Mouse (Mus musculus) myocyte (in vitro differentiated cells): ENCODE results near the gene Foxk1. TPM values are rescaled to one million over a fixed set of nuclear protein-coding genes. Genes with fewer than 3 reads are reported as not detected.

Source experiments
- H3K27me3 ChIP-seq: one replicate; pipeline ENCODE4 v1.6.1; 2011; ENCODE audit not compliant: control insufficient read depth, insufficient read depth, insufficient read length
- H3K36me3 ChIP-seq: one replicate; pipeline ENCODE4 v1.6.1; 2011; ENCODE audit not compliant: control insufficient read depth, insufficient read depth
- H3K4me2 ChIP-seq: one replicate; pipeline ENCODE4 v1.6.1; 2011; ENCODE audit warnings: low read depth, control low read depth
- H3K4me3 ChIP-seq: one replicate; pipeline ENCODE4 v1.5.1; 2011; ENCODE audit warnings: mild to moderate bottlenecking, control low read depth, moderate library complexity
- H3K79me2 ChIP-seq: one replicate; pipeline ENCODE4 v1.6.1; 2011; ENCODE audit not compliant: control insufficient read depth, insufficient read depth
- H3ac ChIP-seq: one replicate; pipeline ENCODE4 v1.6.1; 2011; ENCODE audit not compliant: control insufficient read depth, insufficient read length
- CEBPB ChIP-seq: IDR thresholded peaks from 2 replicates; pipeline ENCODE4 v1.6.1; 2011; ENCODE audit warnings: mild to moderate bottlenecking, moderate library complexity; ENCODE audit not compliant: poor library complexity, insufficient read depth, severe bottlenecking
- E2F4 ChIP-seq: IDR thresholded peaks from one replicate; pipeline ENCODE4 v1.6.1; 2011; ENCODE audit warnings: mild to moderate bottlenecking, control low read depth, moderate library complexity; ENCODE audit not compliant: insufficient read depth
- MAX ChIP-seq: IDR thresholded peaks from one replicate; pipeline ENCODE4 v1.6.1; 2011; ENCODE audit warnings: low read depth, mild to moderate bottlenecking, control low read depth
- MYOD1 ChIP-seq, 3 experiments: IDR thresholded peaks; one replicate each; pipeline ENCODE4 v1.6.1; 2011; ENCODE audit warnings: control low read depth in 2 of 3, low read depth in 2 of 3, mild to moderate bottlenecking in 2 of 3, moderate library complexity in 1 of 3; ENCODE audit not compliant: insufficient read length in 2 of 3, control insufficient read depth in 1 of 3
- MYOG ChIP-seq, 3 experiments: IDR thresholded peaks; one replicate each; pipeline ENCODE4 v1.6.1; 2011; ENCODE audit warnings: control low read depth in 2 of 3, low read depth in 2 of 3, mild to moderate bottlenecking in 2 of 3; ENCODE audit not compliant: insufficient read length in 2 of 3, control insufficient read depth in 1 of 3, insufficient read depth in 1 of 3
- POLR2A ChIP-seq: IDR thresholded peaks from one replicate; pipeline ENCODE4 v1.6.1; 2011; ENCODE audit warnings: low read depth, mild to moderate bottlenecking, control low read depth, moderate library complexity; ENCODE audit not compliant: insufficient read length
- POLR2AphosphoS2 ChIP-seq: IDR thresholded peaks from one replicate; pipeline ENCODE4 v1.6.1; 2011; ENCODE audit warnings: low read depth, control low read depth; ENCODE audit not compliant: insufficient read length
- REST ChIP-seq: IDR thresholded peaks from one replicate; pipeline ENCODE4 v1.6.1; 2011; ENCODE audit warnings: mild to moderate bottlenecking, control low read depth, moderate library complexity; ENCODE audit not compliant: insufficient read depth, insufficient read length
- SRF ChIP-seq: IDR thresholded peaks from one replicate; pipeline ENCODE4 v1.6.1; 2011; ENCODE audit warnings: low read depth; ENCODE audit not compliant: control insufficient read depth, insufficient read length
- TCF12 ChIP-seq: IDR thresholded peaks from one replicate; pipeline ENCODE4 v1.6.1; 2011; ENCODE audit warnings: mild to moderate bottlenecking, control low read depth; ENCODE audit not compliant: poor library complexity, insufficient read depth, severe bottlenecking
- TCF3 ChIP-seq: IDR thresholded peaks from one replicate; pipeline ENCODE4 v1.6.1; 2011; ENCODE audit warnings: low read depth, control low read depth; ENCODE audit not compliant: insufficient read length
- USF1 ChIP-seq: IDR thresholded peaks from one replicate; pipeline ENCODE4 v1.6.1; 2011; ENCODE audit warnings: low read depth, mild to moderate bottlenecking, control low read depth, moderate library complexity
- polyA plus RNA-seq: library from polyadenylated mRNA; unstranded; fragments of >200 nt; fragmentation: generic; extraction: Trizol; gene quantifications from one replicate; pipeline ENCODE4 v1.2.1, GENCODE M21; 2012; ENCODE audit warnings: missing spikeins

The Foxk1 gene
- polyA plus RNA-seq, 1 experiment, result 10.4 TPM

DNA sequence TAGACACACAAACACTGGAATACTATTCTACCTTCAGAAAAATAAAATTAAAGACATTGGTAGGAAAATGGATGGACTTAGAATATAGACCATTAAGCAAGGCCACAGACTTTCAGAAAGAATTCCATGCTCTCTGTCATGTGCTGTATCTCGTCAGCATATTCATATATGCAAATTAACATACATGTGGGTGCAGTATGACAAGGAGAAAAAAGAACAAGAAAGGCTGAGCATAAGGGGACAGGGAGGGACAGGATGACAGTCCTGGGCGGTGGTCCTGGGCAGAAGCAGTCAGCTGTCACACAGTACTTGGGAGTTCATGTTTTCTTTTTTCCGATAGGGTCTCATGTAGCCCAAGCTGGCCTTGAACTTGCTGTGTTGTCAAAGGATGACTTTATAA is 22.4 kb downstream of the Foxk1 start:
- Histone ChIP-seq H3K4me2 (no peak overlapping the region), H3ac (no peak overlapping the region), H3K36me3 (no peaks in the 10 kb centered on the region), H3K79me2 (peaks cover 14% of the 10 kb centered on the region), H3K27me3 (no peaks in the 10 kb centered on the region), H3K4me3 (no peak overlapping the region)
- no peak for TF ChIP-seq MAX
- TF ChIP-seq TCF3, result no peak
- TF ChIP-seq USF1, result no peak
- TF ChIP-seq SRF, result no peak
- no peak for TF ChIP-seq REST
- no peak for TF ChIP-seq POLR2AphosphoS2
- TF ChIP-seq E2F4, result no peak
- no peak for TF ChIP-seq MYOG (IDR thresholded peaks at IDR 0.05; ENCODE audit: control insufficient read depth in 1 of 3, insufficient read depth in 1 of 3, insufficient read length in 2 of 3, low read depth in 2 of 3)
- no peak for TF ChIP-seq TCF12
- TF ChIP-seq CEBPB, result no peak
- TF ChIP-seq MYOD1 (IDR thresholded peaks at IDR 0.05; ENCODE audit: control insufficient read depth in 1 of 3, insufficient read length in 2 of 3, low read depth in 2 of 3), result no peak
- TF ChIP-seq POLR2A, result no peak

DNA sequence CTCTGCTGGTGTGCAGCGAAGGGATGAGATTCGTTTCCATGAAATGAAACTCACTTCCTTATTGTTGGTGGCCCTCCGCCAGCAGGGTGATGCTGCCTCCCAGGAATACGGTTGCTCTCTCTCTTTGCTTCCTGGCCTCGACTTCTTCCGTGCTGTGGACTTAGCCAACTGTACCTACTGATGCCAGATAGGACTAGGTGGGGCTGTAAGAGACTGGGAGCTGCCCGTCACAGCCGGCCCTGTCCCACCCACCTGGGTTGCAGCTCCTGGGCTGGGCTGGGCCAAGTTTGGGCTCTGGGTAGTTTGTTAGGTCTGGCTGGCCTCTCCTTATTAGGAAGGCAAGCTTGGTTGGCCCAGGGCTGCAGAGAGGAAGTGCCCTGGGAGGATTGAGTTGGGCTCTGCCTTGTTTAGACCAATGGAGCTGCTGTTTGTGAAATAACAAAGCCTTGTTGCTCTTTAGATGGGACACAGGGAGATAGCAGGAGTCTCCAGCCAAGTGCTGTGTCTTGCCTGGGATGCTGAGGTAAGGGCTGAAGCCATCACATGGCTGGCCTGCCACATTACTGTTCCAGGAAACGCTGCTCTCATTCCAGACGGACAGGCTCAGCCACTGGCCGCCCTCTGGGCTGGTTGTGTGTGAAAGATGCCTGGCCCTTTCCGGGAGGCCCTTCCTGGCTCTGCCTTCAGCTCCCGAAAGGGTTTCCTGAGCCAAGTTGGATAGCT is 23.5 kb downstream of the Foxk1 start:
- H3K27me3 ChIP-seq, result no peaks in the 10 kb centered on the region
- peaks cover 19% of the 10 kb centered on the region for H3K79me2 ChIP-seq
- H3ac ChIP-seq, result no peak overlapping the region
- H3K36me3 ChIP-seq, result no peaks in the 10 kb centered on the region
- no peak overlapping the region for H3K4me3 ChIP-seq
- peak overlapping the region; percentile 48 for H3K4me2 ChIP-seq
- TF ChIP-seq MYOD1 (IDR thresholded peaks at IDR 0.05; ENCODE audit: control insufficient read depth in 1 of 3, insufficient read length in 2 of 3, low read depth in 2 of 3), result no peak
- peak; percentile 27 for TF ChIP-seq SRF

GRCm38 (mm10) chr5:142426476-142426875 is 25.2 kb downstream of the Foxk1 start:
- H3K36me3 ChIP-seq, result no peaks in the 10 kb centered on the region
- TF ChIP-seq MYOD1 (IDR thresholded peaks at IDR 0.05; ENCODE audit: control insufficient read depth in 1 of 3, insufficient read length in 2 of 3, low read depth in 2 of 3) (peak in 2 of 3 experiments; percentile 65 to 83), SRF (peak; percentile 14), TCF3 (no peak), MYOG (IDR thresholded peaks at IDR 0.05; ENCODE audit: control insufficient read depth in 1 of 3, insufficient read depth in 1 of 3, insufficient read length in 2 of 3, low read depth in 2 of 3) (peak; percentile 24 to 86 (median 59)), TCF12 (peak; percentile 13)
- peak overlapping the region; percentile 55 for H3K4me2 ChIP-seq
- no peak overlapping the region for H3K4me3 ChIP-seq
- peaks cover 19% of the 10 kb centered on the region for H3K79me2 ChIP-seq
- no peaks in the 10 kb centered on the region for H3K27me3 ChIP-seq
- no peak overlapping the region for H3ac ChIP-seq

GRCm38 (mm10) chr5:142427876-142428275 is 26.6 kb downstream of the Foxk1 start:
- Histone ChIP-seq H3K27me3 (no peaks in the 10 kb centered on the region), H3ac (no peak overlapping the region), H3K36me3 (no peaks in the 10 kb centered on the region), H3K79me2 (peaks cover 19% of the 10 kb centered on the region), H3K4me3 (no peak overlapping the region), H3K4me2 (no peak overlapping the region)
- TF ChIP-seq MYOD1 (IDR thresholded peaks at IDR 0.05; ENCODE audit: control insufficient read depth in 1 of 3, insufficient read length in 2 of 3, low read depth in 2 of 3) (no peak), POLR2A (no peak), POLR2AphosphoS2 (no peak), TCF3 (no peak), MYOG (IDR thresholded peaks at IDR 0.05; ENCODE audit: control insufficient read depth in 1 of 3, insufficient read depth in 1 of 3, insufficient read length in 2 of 3, low read depth in 2 of 3) (no peak), TCF12 (no peak), USF1 (no peak), REST (no peak), MAX (no peak), E2F4 (no peak), CEBPB (no peak), SRF (no peak)

DNA sequence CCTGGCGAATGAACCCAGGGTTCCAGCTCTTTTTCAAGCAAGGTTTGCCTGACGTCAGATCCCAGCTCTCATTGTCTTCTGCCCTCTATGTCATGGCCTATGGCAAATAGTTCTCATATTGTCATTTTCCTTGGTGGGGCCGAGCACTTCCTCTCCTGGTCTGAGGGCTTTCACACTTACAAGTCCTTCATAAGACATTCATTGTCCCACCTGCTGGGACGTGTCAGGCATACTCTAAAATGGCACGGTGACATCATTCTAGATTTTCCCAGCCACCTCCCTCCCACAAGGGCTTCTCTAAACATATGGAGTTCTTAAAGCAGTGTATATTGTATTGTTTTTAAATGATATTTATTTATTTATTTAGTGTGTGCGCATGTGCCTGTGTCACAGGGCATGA is 27.4 kb downstream of the Foxk1 start:
- H3K79me2 ChIP-seq, result peaks cover 19% of the 10 kb centered on the region
- H3K4me3 ChIP-seq, result no peak overlapping the region
- H3K4me2 ChIP-seq, result no peak overlapping the region
- no peaks in the 10 kb centered on the region for H3K27me3 ChIP-seq
- H3K36me3 ChIP-seq, result no peaks in the 10 kb centered on the region
- peak in 2 of 3 experiments; percentile 4 to 61 for TF ChIP-seq MYOD1 (IDR thresholded peaks at IDR 0.05; ENCODE audit: control insufficient read depth in 1 of 3, insufficient read length in 2 of 3, low read depth in 2 of 3)
- TF ChIP-seq MAX, result no peak
- H3ac ChIP-seq, result no peak overlapping the region
